8 mouse cellular contexts compared by ENCODE assay signal in genomic region chr3:58372905-58373208, GRCm38 (mm10). TPM values are rescaled to one million over a fixed set of nuclear protein-coding genes. Genes with fewer than 3 reads are reported as not detected.
DNase-seq lines count a peak whose midpoint lies in the region; ATAC-seq and TF ChIP-seq lines count a peak whose summit lies in the region.

No protein-coding gene starts in this region.

- peaks cover 19% of the 10 kb centered on the region for H3K4me1 ChIP-seq in kidney, embryonic 16.5 days (ENCODE audit: insufficient read depth, low read length)
- peaks cover 24% of the 10 kb centered on the region for H3K4me1 ChIP-seq in forebrain, embryonic 10.5 days
- H3K4me1 ChIP-seq in intestine, embryonic 15.5 days (replicated peaks): peaks cover 13% of the 10 kb centered on the region
- H3K4me1 ChIP-seq in midbrain, postnatal 0 days (ENCODE audit: insufficient read depth, low read length): peaks cover 3% of the 10 kb centered on the region; the same call in 1 of the 2 replicates
- H3K4me1 ChIP-seq in cerebellum, adult 2 months (ENCODE audit: control insufficient read depth, insufficient read depth, low read length): peaks cover 7% of the 10 kb centered on the region

- H3K9ac ChIP-seq in kidney, embryonic 16.5 days (replicated peaks; ENCODE audit: low read length): peak overlapping the region; percentile 43
- peak overlapping the region; percentile 26; the same call in 1 of the 2 replicates for H3K9ac ChIP-seq in intestine, embryonic 15.5 days
- H3K9ac ChIP-seq in midbrain, postnatal 0 days (replicated peaks; ENCODE audit: low read length, poor library complexity, severe bottlenecking): no peak overlapping the region

- ATAC-seq in kidney, embryonic 16.5 days (ENCODE audit: low FRiP score, low TSS enrichment): peak; percentile 52; the same call in 1 of the 2 replicates
- ATAC-seq in intestine, embryonic 15.5 days: peak; percentile 56
- no peak; the same call in 1 of the 2 replicates for ATAC-seq in midbrain, postnatal 0 days (ENCODE audit: low FRiP score)

- TF ChIP-seq POLR2A in cerebellum, adult 2 months (IDR thresholded peaks at IDR 0.05; ENCODE audit: borderline replicate concordance, insufficient read depth, low read length): no peak

- no peaks in the 10 kb centered on the region for H3K27me3 ChIP-seq in kidney, embryonic 16.5 days (ENCODE audit: insufficient read depth, low read length)
- peaks cover 8% of the 10 kb centered on the region for H3K27me3 ChIP-seq in forebrain, embryonic 10.5 days (ENCODE audit: poor library complexity, severe bottlenecking)
- no peaks in the 10 kb centered on the region for H3K27me3 ChIP-seq in intestine, embryonic 15.5 days (replicated peaks)
- H3K27me3 ChIP-seq in midbrain, postnatal 0 days (ENCODE audit: insufficient read depth, low read length): no peaks in the 10 kb centered on the region
- H3K27me3 ChIP-seq in cerebellum, adult 2 months (ENCODE audit: control insufficient read depth, insufficient read depth, low read length): no peaks in the 10 kb centered on the region

- no peak for TF ChIP-seq CTCF in midbrain, postnatal 0 days (IDR thresholded peaks at IDR 0.05)
- TF ChIP-seq CTCF in cerebellum, adult 2 months (IDR thresholded peaks at IDR 0.05; ENCODE audit: borderline replicate concordance, insufficient read depth, low read depth, low read length): no peak

- peak overlapping the region; percentile 61 for H3K27ac ChIP-seq in kidney, embryonic 16.5 days (ENCODE audit: low read length)
- H3K27ac ChIP-seq in forebrain, embryonic 10.5 days: 0 out of 2 replicates have a peak overlapping the region, but pooled peaks have one; percentile 35
- peak overlapping the region; percentile 79 for H3K27ac ChIP-seq in intestine, embryonic 15.5 days
- no peak overlapping the region for H3K27ac ChIP-seq in midbrain, postnatal 0 days (ENCODE audit: low read depth, low read length)
- no peak overlapping the region for H3K27ac ChIP-seq in cerebellum, adult 2 months (ENCODE audit: insufficient read depth, low read length)

- no peaks in the 10 kb centered on the region for H3K36me3 ChIP-seq in kidney, embryonic 16.5 days (ENCODE audit: insufficient read depth, low read length)
- H3K36me3 ChIP-seq in forebrain, embryonic 10.5 days (replicated peaks): no peaks in the 10 kb centered on the region
- H3K36me3 ChIP-seq in intestine, embryonic 15.5 days: no peaks in the 10 kb centered on the region
- H3K36me3 ChIP-seq in midbrain, postnatal 0 days (ENCODE audit: insufficient read depth, low read length): no peaks in the 10 kb centered on the region

- WGBS in kidney, embryonic 16.5 days: 4% methylated on average over 5 of the region's 5 CpGs
- 12% methylated on average over 5 of the region's 5 CpGs for WGBS in forebrain, embryonic 10.5 days
- 4% methylated on average over 5 of the region's 5 CpGs for WGBS in intestine, embryonic 15.5 days
- 10% methylated on average over 5 of the region's 5 CpGs for WGBS in midbrain, postnatal 0 days
- 9% methylated on average over 5 of the region's 5 CpGs for WGBS in cerebellum, adult 2 months

- no peaks in the 10 kb centered on the region for H3K9me3 ChIP-seq in kidney, embryonic 16.5 days (ENCODE audit: low read length)
- H3K9me3 ChIP-seq in forebrain, embryonic 10.5 days: no peaks in the 10 kb centered on the region
- H3K9me3 ChIP-seq in intestine, embryonic 15.5 days: no peaks in the 10 kb centered on the region
- H3K9me3 ChIP-seq in midbrain, postnatal 0 days (ENCODE audit: low read length): no peaks in the 10 kb centered on the region

- peak overlapping the region; percentile 53 for H3K4me2 ChIP-seq in kidney, embryonic 16.5 days (replicated peaks; ENCODE audit: low read depth, low read length)
- peak overlapping the region; percentile 48 for H3K4me2 ChIP-seq in intestine, embryonic 15.5 days (replicated peaks)
- peak overlapping the region; percentile 1; the same call in 1 of the 2 replicates for H3K4me2 ChIP-seq in midbrain, postnatal 0 days (ENCODE audit: low read depth, low read length, poor library complexity, severe bottlenecking)

- H3K4me3 ChIP-seq in kidney, embryonic 16.5 days (ENCODE audit: low read length): peak overlapping the region; percentile 28
- H3K4me3 ChIP-seq in forebrain, embryonic 10.5 days: peak overlapping the region; percentile 27
- no peak overlapping the region for H3K4me3 ChIP-seq in intestine, embryonic 15.5 days (replicated peaks)
- H3K4me3 ChIP-seq in midbrain, postnatal 0 days (ENCODE audit: low read depth, low read length): no peak overlapping the region
- no peak overlapping the region for H3K4me3 ChIP-seq in cerebellum, adult 2 months (replicated peaks; ENCODE audit: insufficient read depth, low read depth, low read length)

- DNase-seq in kidney, adult 18-20 months: no peak
- no peak for DNase-seq in forebrain, embryonic 10.5 days (ENCODE audit: extremely low spot score, low spot score)
- peak; percentile 5 for DNase-seq in midbrain, postnatal 0 days (ENCODE audit: low spot score)
- DNase-seq in urinary bladder, adult 2 months (ENCODE audit: low spot score): no peak
- no peak for DNase-seq in adrenal gland, postnatal 4 days (ENCODE audit: low spot score in 2 of 2)
- DNase-seq in cerebellum, adult 2 months: no peak

RNA-seq across cellular contexts. Expression of gene Tsc22d2, which starts 41.7 kb away (rescaled TPM):
- 7.5 and 8.8 TPM in 2 replicates for polyA plus RNA-seq in kidney, embryonic 16.5 days (2015; fragmentation: Nextera tagmentation; extraction: Ambion mirVana)
- polyA plus RNA-seq in forebrain, embryonic 10.5 days (2016; fragmentation: Nextera tagmentation; extraction: Ambion mirVana): 6.3 and 6.6 TPM in 2 replicates
- 9.0 and 10.9 TPM in 2 replicates for polyA plus RNA-seq in intestine, embryonic 15.5 days (2015; fragmentation: Nextera tagmentation; extraction: Ambion mirVana)
- total RNA-seq in midbrain, postnatal 0 days (2014; rRNA removed): 39.6 and 40.3 TPM in 2 replicates
- polyA plus RNA-seq in midbrain, postnatal 0 days (2015; fragmentation: Nextera tagmentation; extraction: Ambion mirVana): 9.1 and 11.7 TPM in 2 replicates
- 14.7 and 17.7 TPM in 2 replicates for polyA plus RNA-seq in urinary bladder, adult 2 months (2012; rRNA removed)
- 10 to 100 TPM; 37.8 to 45.7 TPM for total RNA-seq in adrenal gland, postnatal 4 days (2021)
- 13.0 and 13.3 TPM in 2 replicates for polyA plus RNA-seq in cerebellum, adult 2 months (2012; rRNA removed)

Comparison
In these comparisons a context has a peak if more than half of its experiments do, and no peak if none do; other contexts are left out.
1. H3K27ac ChIP-seq: peak in kidney, embryonic 16.5 days (single experiment), forebrain, embryonic 10.5 days (single experiment) and intestine, embryonic 15.5 days (single experiment); none in midbrain, postnatal 0 days (single experiment) and cerebellum, adult 2 months (single experiment).
2. H3K4me2 ChIP-seq: peak in every context shown above with its lines; median percentile 53 in kidney, embryonic 16.5 days; 48 in intestine, embryonic 15.5 days; 1 in midbrain, postnatal 0 days.
3. H3K4me3 ChIP-seq: peak in kidney, embryonic 16.5 days (single experiment) and forebrain, embryonic 10.5 days (single experiment); none in intestine, embryonic 15.5 days (single experiment), midbrain, postnatal 0 days (single experiment) and cerebellum, adult 2 months (single experiment).